Mouse (Mus musculus): ENCODE results near the gene Aff2.

The Aff2 gene

GRCm38 (mm10) chrX:69744962-69745597 is 385.0 kb downstream of the Aff2 start:
- DNase-seq (ENCODE audit: low spot score): no peak

- DNase-seq (ENCODE audit: low spot score): no peak
Measured at GRCm38 (mm10) chrX:69801890-69802439, 441.9 kb downstream of the Aff2 start.

- no peak for DNase-seq (ENCODE audit: low spot score)
Measured at GRCm38 (mm10) chrX:69802481-69802880, 442.4 kb downstream of the Aff2 start.

- DNase-seq (ENCODE audit: low spot score): no peak
Measured at GRCm38 (mm10) chrX:69811798-69812197, 451.7 kb downstream of the Aff2 start.

GRCm38 (mm10) chrX:69815054-69815453 is 455.0 kb downstream of the Aff2 start:
- no peak for DNase-seq (ENCODE audit: low spot score)

- DNase-seq (ENCODE audit: low spot score): no peak
Measured at GRCm38 (mm10) chrX:69817679-69818078, 457.6 kb downstream of the Aff2 start.

GRCm38 (mm10) chrX:69818188-69818587 is 458.1 kb downstream of the Aff2 start:
- DNase-seq (ENCODE audit: low spot score): no peak

- no peak for DNase-seq (ENCODE audit: low spot score)
Measured at GRCm38 (mm10) chrX:69867601-69868000, 507.5 kb downstream of the Aff2 start.

GRCm38 (mm10) chrX:69891713-69892112 is 531.6 kb downstream of the Aff2 start:
- DNase-seq (ENCODE audit: low spot score): no peak
